Mouse (Mus musculus) spleen, postnatal 4 days (tissue): ENCODE results near the gene Gm49630.
"Not testable (repeated sequence)": the region's sequence is repeated elsewhere in the genome, so short reads cannot be mapped to it uniquely, and the experiment has no call there.

Experiments used
- DNase-seq, 2 experiments: peaks; one replicate each; pipeline ENCODE4 v3.0.0; 2022; ENCODE audit warnings: low spot score in 2 of 2

Gm49630 gene

DNA sequence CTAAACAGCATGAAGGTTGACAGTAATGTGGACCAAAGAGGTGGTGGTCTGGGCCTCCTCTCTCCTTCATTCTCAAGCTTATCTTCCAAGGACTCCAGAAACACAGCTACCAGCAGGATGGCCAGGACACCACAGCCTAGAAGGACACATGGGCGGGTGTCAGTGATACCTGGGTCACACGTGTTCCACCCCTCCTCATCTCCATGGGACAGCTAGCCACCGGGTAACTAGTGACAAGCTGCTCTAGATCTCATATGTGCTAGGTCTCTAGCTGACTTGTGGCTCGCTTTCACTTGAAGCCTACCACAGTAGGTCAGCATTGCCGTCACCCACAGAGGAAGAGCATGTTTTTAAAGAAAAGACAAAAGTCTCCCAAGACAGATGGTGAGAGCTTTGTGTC, at the start of gene Gm49630:
Gene Gm49630 (minus strand): TSS at position 101 of the 400 bp plus-strand sequence.
- not testable (repeated sequence) for DNase-seq

DNA sequence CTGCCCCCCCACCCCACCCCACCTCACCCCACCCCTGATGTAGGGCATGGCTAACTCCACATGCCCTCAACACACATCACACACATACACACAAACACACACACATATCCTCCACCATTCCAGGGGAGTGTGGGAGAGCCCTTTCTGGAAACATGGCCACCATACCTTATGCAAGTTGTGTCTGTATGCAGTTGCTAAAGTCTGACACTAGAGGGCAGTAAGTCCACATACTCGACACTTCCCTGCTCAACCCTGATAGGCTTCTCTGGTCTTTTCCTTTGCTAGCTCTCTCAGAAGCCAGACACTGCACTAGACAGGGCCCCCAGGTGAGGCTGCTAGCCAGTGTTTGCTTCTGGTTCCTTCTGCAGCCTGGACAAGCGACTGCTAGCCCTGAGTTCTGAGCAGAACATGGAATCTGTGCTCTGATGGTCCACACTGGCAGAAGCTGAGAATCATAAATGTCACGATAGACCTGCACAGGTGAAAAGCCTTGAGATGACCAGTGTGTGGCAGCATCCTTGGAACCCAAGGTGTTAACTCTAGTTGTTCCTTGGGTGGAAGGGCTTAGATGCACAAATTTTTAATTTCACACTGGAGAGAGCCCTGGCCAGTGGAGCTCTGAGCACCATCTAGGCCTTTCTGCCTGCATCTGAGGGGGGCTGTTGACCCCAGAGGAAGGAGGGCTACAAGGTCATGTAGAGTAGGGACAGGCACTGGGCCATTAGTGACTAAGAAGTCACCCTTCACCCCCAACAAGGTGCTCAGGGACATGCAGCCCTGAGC, 48.6 kb upstream of the Gm49630 start:
- not testable (repeated sequence) for DNase-seq

DNA sequence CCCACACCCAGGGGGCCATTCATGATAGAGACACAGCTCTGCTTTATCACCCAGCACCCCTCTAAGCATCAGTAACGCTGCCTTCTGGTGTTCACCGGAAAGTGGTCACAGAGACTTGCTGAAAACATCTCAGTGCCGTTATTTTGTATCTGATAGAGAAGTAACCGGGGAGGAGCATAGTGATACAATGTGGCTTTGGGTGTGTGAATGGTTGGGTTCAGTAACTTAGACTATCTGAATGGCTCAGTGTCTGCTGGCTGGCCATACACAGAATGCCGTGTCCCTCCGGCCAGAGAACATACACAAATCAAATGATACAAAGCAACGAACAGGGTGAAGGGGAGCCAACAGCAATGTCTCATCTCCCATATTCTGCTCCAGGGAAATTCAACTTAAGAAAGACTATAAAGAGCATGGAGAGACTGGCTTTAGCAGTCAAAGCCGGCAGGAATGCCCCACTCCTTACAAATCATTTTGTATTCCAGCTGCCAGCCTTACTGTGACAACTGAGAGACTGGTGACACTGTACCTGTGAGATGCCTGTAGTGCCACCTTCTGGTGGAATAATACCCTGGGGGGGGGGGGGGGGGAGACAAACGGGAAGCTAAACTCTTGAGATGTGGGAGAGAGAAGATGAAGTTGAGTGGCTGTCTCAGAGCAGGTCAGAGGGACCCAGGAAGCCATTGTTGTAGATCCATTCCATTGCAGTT, 43.0 kb upstream of the Gm49630 start:
- not testable (repeated sequence) for DNase-seq

DNA sequence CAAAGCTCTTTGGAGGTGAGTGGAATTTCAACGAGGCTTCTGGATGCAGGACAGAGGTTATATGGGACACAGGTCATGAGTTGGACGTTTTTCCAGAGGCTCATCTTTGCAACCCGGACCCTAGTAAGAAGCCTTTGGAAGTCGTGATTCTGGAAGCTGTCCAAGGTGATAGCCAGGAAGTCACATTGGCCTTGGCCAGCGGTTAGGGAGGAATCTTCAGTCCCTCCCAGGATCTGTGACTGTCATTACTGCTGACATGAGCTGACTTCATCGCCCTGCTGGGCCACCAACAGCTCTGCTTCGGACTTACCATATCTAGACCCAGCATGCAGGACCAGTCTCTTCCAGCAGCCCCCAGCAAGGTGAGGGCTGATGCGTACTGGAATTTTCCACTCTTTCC, 41.6 kb upstream of the Gm49630 start:
- DNase-seq, result not testable (repeated sequence)

DNA sequence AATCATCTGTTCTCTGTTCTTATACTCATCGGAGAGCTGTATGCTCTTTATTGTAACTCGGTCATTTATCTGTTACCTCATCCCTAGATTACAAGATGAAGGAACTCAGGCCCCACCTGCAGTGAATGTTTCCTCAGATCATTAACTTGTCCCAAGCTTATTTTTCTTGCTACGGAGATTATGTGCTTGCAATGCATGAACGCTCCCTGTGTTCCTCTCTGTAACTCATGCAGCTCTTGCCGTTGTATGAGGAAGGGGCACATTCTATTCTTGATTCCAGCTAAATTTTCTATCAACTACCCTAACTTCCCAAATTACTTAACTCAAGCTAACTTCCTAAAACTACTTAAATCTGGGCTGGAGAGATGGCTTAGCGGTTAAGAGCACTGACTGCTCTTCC, 28.0 kb upstream of the Gm49630 start:
- DNase-seq, result not testable (repeated sequence)

DNA sequence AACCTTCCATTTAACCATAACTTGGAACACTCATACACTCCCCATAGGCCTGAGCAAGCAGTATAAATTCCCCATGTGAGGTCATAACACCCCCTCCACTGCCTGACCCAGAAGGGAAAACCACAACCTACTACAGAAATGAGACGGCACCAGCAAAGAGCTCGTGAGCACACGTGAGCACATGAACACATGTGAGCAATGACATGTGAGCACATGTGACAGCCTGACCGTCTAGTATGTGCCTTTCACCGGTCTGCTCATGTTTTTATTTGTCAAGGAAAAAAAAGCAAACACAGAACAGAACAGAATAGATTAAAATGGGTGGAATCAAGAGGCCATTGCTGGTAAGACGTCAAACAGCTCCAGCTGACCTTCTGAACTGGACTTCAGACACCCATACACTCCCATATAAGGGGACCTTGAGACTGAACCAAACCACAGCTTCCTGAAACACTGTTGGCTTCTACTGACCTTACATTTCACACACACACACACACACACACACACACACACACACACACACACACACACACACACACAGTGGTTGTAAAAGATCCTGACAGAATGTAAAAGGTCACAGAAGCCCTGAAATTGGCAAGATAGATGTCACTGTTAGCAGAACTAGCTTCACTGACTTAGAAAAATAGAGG, 26.5 kb upstream of the Gm49630 start:
- DNase-seq, result not testable (repeated sequence)

DNA sequence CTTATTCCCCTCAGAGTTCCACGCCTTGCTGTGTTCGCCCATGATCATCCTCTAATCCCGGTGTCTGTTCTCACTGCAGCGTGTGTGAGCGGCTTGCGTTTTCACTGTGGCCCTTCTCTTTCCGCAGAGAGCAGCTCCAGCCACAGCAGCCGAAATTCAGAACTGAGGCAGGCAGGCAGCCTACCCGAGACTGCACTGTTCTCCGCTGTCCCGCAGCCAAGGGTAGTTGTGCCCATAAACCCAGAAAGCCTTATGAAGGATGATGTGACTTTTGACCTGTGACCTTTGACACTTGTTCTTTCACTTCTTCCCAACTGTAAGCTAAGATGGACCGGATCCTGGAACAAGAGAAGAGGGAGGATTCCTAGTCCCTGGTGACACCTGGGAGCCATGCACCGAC, 25.3 kb upstream of the Gm49630 start:
- DNase-seq, result not testable (repeated sequence)

DNA sequence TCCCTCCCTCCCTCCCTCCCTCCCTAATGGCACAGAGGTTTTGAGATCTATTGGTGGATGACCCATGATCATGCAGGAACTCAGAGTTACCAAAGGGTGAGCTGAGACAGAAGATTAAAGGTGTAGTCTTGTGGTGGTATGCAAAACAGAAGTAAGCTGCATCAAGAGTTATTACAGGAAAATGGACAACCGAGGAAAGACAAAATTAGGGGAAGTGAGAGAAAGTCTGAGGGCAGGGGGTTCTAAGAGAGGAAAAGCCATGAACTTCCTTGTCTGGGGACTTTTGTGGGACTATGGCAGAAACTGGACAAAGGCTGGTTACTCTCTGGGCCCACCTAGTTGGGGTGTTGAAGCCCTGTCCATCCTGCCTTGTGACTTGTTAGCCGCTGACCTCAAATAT, 24.5 kb upstream of the Gm49630 start:
- DNase-seq, result not testable (repeated sequence)

DNA sequence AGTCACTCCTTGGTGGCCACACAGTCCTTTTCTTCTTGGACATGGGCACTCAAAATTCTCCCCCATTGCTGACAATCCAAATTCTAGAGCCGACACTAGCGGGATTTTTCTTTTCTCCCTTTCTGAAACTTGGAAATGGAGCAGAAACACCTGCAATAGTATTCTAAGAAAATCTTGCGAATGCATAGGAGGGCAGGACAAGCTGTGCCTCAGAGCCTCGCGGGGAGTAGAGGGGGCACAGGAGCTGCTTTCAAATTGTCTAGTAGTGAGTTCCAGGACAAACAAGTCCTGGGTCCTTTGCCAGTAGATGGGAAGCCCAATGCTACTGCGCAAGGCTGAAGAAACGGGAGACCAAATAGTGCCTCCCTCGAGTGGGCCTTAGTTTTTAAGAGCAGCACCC, 23.9 kb upstream of the Gm49630 start:
- not testable (repeated sequence) for DNase-seq

DNA sequence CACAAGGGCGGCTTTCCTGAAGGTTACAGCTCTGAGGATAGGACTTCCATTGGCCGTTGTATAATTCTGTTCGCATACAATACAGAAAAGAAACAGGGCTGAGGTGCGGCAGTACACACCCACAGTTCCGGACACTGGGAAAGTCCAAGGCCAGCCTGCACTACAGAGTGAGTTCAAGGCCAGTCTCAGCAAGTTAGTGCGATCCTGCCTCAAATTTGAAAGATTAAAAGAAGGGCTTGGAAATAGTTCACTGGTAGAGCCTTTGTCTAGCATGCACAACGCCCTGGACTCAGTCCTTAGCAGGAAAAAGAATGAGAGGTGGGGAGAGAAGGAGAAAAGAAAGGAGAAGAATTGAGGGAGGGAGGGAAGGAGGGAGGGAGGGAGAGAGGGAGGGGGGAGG, 23.3 kb upstream of the Gm49630 start:
- not testable (repeated sequence) for DNase-seq

DNA sequence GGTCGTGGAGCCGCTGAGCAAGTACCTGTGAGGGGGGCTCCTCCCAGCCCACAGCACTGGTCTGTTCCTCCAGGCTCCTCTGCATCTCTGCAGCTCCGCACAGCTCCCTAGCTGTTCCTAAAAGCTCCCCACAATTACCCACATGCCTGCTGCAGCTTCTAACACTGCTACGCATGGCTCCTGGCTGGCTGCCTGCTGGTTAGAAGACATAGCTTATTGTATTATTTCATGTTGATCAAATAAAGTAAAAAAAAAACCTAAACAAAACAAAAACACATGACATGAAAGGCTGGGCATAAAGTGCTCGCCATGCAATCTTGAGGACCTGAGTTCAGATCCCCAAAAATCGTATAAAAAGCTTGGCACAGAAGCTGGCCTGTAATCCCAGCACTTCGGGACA, 18.1 kb upstream of the Gm49630 start:
- not testable (repeated sequence) for DNase-seq

DNA sequence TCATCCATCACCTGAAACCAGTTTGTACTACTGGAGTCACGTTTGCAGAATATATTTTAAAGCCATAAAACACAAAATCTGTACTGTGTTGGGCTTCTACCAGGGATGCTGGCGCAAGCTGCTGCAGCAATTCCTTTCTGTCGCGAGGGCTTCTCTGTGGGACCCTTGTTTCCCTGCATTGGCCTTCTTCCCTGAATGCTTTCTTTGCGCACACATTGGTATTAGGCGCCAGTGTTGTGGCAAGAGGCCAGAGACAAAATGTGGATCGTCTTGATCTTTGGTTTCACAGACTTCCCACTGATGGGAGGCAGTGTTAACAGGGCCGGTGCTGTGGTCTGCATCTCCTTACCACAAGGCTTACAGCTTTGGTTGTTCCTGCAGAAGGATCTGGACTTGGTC, 17.2 kb upstream of the Gm49630 start:
- not testable (repeated sequence) for DNase-seq

DNA sequence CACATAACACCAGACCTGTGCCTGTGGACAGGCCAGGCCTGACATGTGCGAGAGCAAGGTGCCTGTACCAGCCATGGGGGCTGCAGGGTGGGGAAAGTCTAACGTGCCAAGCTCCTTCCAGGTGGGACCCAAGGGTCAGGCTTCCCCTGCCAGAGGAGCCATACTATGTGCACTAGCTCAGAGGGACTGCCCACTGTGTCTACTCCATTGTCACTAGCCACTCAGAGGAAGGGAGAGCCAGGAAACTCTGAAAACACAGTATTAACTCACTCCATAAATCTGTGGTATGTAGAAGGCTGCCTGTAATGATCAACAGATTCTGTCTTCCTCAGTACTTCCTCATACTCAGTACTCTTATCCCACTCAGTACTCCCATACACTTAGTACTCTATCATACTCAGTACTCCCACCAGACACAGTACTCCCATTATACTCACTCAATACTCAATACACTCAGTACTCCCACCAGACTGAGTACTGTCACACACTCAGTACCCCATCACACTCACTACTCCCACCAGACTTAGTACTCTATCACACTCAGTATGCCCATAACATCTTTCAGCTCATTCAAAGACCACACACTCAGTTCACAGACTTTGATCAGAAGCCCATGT, 16.7 kb upstream of the Gm49630 start:
- not testable (repeated sequence) for DNase-seq

DNA sequence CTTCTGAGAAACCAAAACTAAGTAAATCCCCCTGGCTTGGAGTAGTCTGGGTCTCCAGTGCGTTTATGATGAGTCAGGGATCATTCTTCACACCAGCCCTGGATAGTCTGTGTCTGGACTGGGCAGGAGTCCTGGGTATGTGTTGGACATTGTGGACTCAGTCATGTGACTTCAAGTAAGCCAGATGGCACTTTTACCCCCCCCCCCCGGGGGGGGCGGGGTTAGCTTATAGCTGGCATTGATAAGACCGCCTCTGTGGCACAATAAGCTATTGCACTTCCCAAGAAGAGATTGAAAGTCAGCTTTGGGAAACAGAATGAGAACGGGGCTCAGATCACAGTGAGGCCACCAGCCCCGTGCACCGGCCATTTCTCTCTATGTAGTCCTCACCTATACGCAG, 14.2 kb upstream of the Gm49630 start:
- DNase-seq, result not testable (repeated sequence)

DNA sequence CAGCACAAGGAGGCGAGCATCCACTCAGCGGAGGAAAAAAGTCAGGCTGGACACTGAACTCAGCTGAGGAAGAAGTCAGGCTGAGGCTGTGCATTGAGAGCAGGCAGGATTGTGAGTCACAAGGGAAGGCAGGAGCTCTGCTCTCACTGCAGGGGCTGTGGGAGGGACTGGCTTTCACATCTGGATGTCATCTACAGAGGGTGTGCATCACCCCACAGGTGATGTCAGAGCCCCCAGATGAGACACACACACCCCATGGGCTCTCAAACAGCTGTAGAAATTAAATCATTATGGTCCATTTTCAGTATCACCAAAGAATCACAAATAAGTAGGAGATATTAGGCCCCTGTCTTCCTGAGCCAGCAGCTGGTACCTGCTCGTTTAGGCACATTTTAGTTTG, 13.6 kb upstream of the Gm49630 start, which contains the start of gene Unc93a2:
Gene Unc93a2 (minus strand): TSS at position 101 of the 400 bp plus-strand sequence.
- DNase-seq, result not testable (repeated sequence)

DNA sequence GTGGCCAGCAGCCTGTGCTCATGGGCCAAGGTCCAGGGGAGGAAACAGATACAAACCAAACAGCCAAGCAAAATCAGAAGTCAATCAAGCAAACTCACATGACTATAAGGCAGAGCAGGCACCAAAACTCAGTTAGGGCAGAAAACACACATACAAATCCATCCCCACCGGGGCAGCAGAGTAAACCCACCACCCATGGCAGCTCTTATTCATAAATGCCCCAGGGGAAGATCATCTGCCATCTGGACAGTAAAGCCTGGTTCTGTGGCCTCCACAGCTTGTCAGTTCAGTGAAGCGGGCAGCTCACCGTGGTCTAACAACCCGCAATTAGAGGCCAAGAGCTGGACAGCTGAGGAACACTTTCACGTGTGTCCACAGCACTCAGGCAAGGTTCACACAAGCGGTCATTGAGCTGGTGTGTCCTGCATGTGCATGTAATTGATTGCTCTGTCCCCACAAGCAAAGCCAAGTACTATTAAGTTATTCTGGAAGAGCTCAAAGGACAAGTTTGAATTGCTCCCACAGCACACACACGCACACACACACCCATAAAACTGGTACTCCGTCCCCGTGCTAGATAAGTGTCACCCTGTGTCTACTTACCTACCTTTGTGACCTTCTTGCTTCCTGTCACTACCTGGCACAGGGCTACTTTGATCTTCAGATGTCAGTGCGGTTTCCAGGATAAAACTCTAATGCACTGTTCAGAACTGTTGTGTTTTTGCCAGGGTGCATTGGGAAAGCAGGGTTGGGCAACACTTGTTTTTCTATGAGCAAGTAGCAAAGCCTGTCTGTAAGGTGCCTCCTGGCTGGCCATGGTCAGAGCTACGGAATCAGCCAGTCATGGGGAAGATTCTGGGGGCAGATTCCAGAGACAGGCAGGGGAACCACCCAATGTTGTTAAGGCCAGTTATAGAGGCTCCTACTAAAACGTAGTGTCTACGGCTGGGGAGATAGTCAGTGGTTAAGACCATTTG, 11.7 kb upstream of the Gm49630 start:
- DNase-seq, result not testable (repeated sequence)

DNA sequence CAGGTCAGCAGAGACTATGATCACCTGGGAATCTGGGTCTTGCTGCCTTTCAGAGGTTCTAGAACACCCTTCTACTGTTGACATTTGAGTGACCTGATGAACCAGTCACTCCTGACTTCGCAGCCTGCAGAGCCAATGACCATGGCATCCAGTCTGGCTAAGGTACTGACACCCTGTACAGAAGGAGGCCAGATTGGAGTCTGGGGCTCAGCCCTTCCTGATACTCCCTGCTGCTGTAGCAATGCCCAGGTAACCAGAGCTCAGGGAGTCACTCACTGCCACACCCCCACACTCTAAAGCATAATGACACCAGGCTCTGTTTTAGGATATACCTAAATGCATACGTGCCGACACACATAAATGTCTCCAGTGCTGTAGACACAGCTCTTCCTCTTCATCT, 10.9 kb upstream of the Gm49630 start:
- DNase-seq, result not testable (repeated sequence)

DNA sequence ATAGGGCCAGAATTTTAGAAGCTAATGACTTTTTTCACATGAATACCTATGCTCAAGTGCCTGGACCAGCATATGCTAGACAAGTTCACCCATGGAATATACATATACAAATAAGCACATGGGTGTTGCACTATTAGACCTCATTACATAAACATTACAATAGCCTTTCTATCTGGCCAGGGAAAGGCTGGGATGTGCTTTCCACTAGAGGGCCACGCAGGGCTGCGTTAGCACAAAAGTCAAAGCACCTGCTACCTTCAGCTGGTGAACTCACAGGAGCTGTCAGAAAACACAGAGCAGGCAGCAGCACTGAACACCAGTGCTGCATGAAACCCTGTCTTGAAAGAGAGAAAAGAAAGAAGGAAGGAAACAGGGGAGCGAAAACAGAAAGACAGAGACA, 6.1 kb upstream of the Gm49630 start:
- DNase-seq, result not testable (repeated sequence)

DNA sequence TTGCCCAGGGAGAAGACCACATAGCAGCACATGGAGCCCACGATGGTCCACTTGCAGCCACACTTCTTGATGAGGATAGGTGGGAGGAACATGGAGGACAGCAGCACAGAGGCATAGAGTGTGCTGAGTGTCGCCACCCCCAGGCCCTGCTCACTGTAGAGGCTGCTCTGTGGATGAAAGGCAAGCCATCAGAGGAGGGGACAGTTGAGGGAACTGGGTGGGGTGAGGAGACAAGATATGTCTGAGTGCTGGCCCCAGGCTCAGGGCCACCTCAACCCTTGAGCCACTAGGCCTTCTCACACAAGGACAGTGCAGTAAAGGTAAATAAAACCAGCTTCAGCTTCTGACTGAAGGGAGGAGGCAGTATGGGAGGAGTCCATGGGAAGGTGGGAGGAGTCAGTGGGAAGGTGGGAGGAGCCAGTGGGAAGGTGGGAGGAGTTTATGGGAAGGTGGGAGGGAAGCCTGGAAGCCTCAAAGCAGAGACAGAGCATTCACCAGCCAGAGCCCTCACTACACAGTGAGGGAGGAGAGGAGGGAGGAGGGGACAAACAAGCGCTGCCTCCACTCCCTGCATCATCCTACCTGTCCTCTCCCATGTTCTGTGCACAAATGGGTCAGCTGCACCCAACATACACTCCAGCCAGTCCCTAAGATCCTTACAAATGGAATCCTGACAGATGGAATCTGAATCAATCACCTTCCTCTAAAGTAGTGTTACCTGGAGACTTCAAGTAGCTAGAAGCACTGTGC, 5.3 kb upstream of the Gm49630 start:
- not testable (repeated sequence) for DNase-seq

DNA sequence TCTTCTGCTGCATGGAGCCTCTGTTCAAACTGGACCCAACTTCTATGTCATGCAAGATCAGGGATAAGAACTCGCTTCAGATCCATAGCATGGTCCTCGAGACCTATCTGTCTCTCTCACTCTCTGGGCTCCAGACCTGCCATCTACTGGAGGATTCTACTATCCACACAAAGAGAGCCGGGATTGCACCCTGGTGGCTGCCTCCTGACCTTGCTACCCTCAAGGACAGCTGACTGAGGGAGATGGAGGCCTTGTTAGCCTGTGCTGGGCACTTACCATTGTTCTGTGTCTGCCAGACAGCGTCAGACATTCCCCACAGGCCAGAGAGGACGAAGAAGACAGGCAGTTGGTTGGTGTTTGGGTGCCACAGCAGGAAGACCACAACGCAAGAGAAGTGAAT, 2.4 kb downstream of the Gm49630 start:
- not testable (repeated sequence) for DNase-seq
